Mouse (Mus musculus) CH12F3 (cell line): ENCODE data around the gene Rbm48.
"Not testable (repeated sequence)": the region's sequence is repeated elsewhere in the genome, so short reads cannot be mapped to it uniquely, and the experiment has no call there.

Experiments
- in situ Hi-C: fragments of 300-500 bp; cut with MboI; formaldehyde crosslinking; loops from 2 replicates; pipeline ENCODE4 v1.14.3; 2020; ENCODE audit warnings: low sequenced_read_pairs

Gene Rbm48

GRCm38 (mm10) chr5:3596399-3596766 is at the start of gene Rbm48:
Gene Rbm48 (minus strand): TSS chr5:3596585.
- in situ Hi-C loops: no loop called here

- in situ Hi-C loops: loop anchor here (10.0 kb wide), 1 partner anchor 169 kb away; no protein-coding TSS in a partner anchor
These were observed 48.9 kb upstream of the Rbm48 start for GRCm38 (mm10) chr5:3645326-3645725.

- in situ Hi-C loops: loop anchor here (10.0 kb wide), 1 partner anchor 170 kb away; no protein-coding TSS in a partner anchor
These were observed 48.2 kb upstream of the Rbm48 start for GRCm38 (mm10) chr5:3644621-3645020.

- in situ Hi-C loops: no loop called here
These were observed 38.9 kb upstream of the Rbm48 start for GRCm38 (mm10) chr5:3635286-3635685.

GRCm38 (mm10) chr5:3633951-3634350 is 37.6 kb upstream of the Rbm48 start:
- in situ Hi-C loops: no loop called here

- in situ Hi-C loops: no loop called here
These were observed 36.9 kb upstream of the Rbm48 start for GRCm38 (mm10) chr5:3633315-3633714.

GRCm38 (mm10) chr5:3632285-3632684 is 35.9 kb upstream of the Rbm48 start:
- in situ Hi-C loops: no loop called here

GRCm38 (mm10) chr5:3631512-3632271 is 35.3 kb upstream of the Rbm48 start:
- in situ Hi-C loops: no loop called here

- in situ Hi-C loops: no loop called here
These were observed 33.7 kb upstream of the Rbm48 start for GRCm38 (mm10) chr5:3630055-3630454.

- in situ Hi-C loops: no loop called here
These were observed 24.1 kb upstream of the Rbm48 start for GRCm38 (mm10) chr5:3620486-3620885.

GRCm38 (mm10) chr5:3611835-3612234 is 15.4 kb upstream of the Rbm48 start:
- in situ Hi-C loops: not testable (repeated sequence)

GRCm38 (mm10) chr5:3609241-3609640 is 12.9 kb upstream of the Rbm48 start:
- in situ Hi-C loops: no loop called here

- in situ Hi-C loops: no loop called here
These were observed 10.7 kb upstream of the Rbm48 start for GRCm38 (mm10) chr5:3607114-3607513.

- in situ Hi-C loops: no loop called here
These were observed 4.4 kb upstream of the Rbm48 start for GRCm38 (mm10) chr5:3600790-3601189.

- in situ Hi-C loops: no loop called here
These were observed 3.9 kb upstream of the Rbm48 start for GRCm38 (mm10) chr5:3600298-3600697.

GRCm38 (mm10) chr5:3598766-3599165 is 2.4 kb upstream of the Rbm48 start:
- in situ Hi-C loops: no loop called here

- in situ Hi-C loops: no loop called here
These were observed 786 bp upstream of the Rbm48 start for GRCm38 (mm10) chr5:3597171-3597570.

GRCm38 (mm10) chr5:3595693-3596398 is 539 bp downstream of the Rbm48 start, which contains the start of gene Pex1:
Gene Pex1 (plus strand): TSS chr5:3596066.
- in situ Hi-C loops: no loop called here

- in situ Hi-C loops: no loop called here
These were observed 17.3 kb downstream of the Rbm48 start for GRCm38 (mm10) chr5:3579066-3579465.

- in situ Hi-C loops: no loop called here
These were observed 18.4 kb downstream of the Rbm48 start for GRCm38 (mm10) chr5:3577939-3578338.

GRCm38 (mm10) chr5:3574825-3575224 is 21.6 kb downstream of the Rbm48 start:
- in situ Hi-C loops: no loop called here

- in situ Hi-C loops: no loop called here
These were observed 25.1 kb downstream of the Rbm48 start, which contains the start of gene 1700109H08Rik for GRCm38 (mm10) chr5:3571266-3571665. Gene 1700109H08Rik (plus strand): TSS chr5:3571566.
